Mouse (Mus musculus) hindbrain, embryonic 15.5 days (tissue): Measurements from ENCODE around the gene Eci1. TPM values are rescaled to one million over a fixed set of nuclear protein-coding genes. Genes with fewer than 3 reads are reported as not detected.

Source experiments
- ATAC-seq: fragments of 200-750 bp; cut with Nextera tagmentation; 2 replicates; pipeline ENCODE4 v1.8.0; 2017; ENCODE audit warnings: low read depth, moderate number of reproducible peaks, moderate TSS enrichment; ENCODE audit not compliant: low FRiP score
- H3K27ac ChIP-seq: fragments of 300-500 bp; sonication (generic); replicated peaks from 2 replicates; pipeline ENCODE4 v1.5.1; 2015; ENCODE audit warnings: mild to moderate bottlenecking, inconsistent platforms
- H3K27me3 ChIP-seq: fragments of 300-500 bp; sonication (generic); 2 replicates; pipeline ENCODE4 v1.6.1; 2015; ENCODE audit warnings: control low read depth, inconsistent platforms
- H3K36me3 ChIP-seq: fragments of 300-500 bp; sonication (generic); 2 replicates; pipeline ENCODE4 v1.6.1; 2015; ENCODE audit warnings: control low read depth, inconsistent platforms
- H3K4me1 ChIP-seq: fragments of 300-500 bp; sonication (generic); replicated peaks from 2 replicates; pipeline ENCODE4 v1.6.1; 2015; ENCODE audit warnings: control low read depth, inconsistent platforms
- H3K4me2 ChIP-seq: fragments of 300-500 bp; sonication (generic); 2 replicates; pipeline ENCODE4 v1.6.1; 2015; ENCODE audit warnings: moderate library complexity, mild to moderate bottlenecking, inconsistent platforms
- H3K4me3 ChIP-seq: fragments of 300-500 bp; sonication (generic); 2 replicates; pipeline ENCODE4 v1.5.1; 2015; ENCODE audit warnings: mild to moderate bottlenecking, inconsistent platforms
- H3K9ac ChIP-seq: fragments of 300-500 bp; sonication (generic); 2 replicates; pipeline ENCODE4 v1.6.1; 2015; ENCODE audit warnings: inconsistent platforms
- H3K9me3 ChIP-seq: fragments of 300-500 bp; sonication (generic); 2 replicates; pipeline ENCODE4 v1.6.1; 2016; ENCODE audit warnings: control low read depth, inconsistent platforms
- WGBS: fragments of 180-500 bp; shearing (Covaris S2); methylation state at CpG from one replicate; pipeline ENCODE4 v1.1.7; 2015; 5-methylcytosine and 5-hydroxymethylcytosine counted together
- polyA plus RNA-seq: library from polyadenylated mRNA; unstranded; fragments of >200 nt; fragmentation: Nextera tagmentation; extraction: Ambion mirVana; gene quantifications from 2 replicates; pipeline ENCODE4 v1.2.1, GENCODE M21; 2015

Gene Eci1
- polyA plus RNA-seq, 1 experiment from 2014 or later = 48.0 TPM

DNA sequence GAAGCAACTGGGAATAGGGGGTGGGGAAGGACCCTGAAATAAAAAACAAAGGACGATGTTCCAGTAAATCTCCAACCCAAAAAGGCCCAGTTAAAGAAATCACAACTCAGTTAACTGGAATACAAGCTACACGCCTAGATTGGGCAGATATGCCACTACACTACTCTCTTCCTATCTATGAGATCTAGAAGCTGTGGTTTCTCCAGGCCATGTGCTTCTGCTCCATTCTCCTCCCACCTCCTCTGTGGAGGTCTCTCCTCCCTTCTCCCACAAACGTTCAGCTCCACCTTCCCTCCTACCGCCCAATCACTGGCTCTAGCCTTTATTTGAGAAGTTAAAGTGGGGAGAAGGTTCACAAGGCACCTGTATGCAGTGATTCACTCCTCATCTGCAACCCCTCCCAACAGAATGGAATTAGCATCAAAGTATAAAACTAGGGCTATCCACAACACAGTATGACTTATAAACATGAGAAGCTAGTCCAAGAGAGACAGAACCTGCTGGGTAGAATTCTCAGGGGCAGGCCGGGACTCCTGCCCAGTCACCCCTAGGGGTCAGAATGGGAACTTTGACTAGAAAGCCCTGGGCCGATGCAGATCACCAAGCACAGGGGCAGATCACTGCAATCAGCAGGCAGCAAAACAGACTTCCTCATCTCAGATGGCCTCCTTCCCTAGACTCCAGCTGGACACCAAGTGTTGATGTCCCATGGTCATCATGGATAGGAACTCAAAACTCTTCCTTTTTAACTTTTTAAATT, 37.1 kb downstream of the Eci1 start:
- Histone ChIP-seq H3K4me2 (no peak overlapping the region), H3K36me3 (no peaks in the 10 kb centered on the region), H3K4me3 (no peak overlapping the region), H3K27me3 (no peaks in the 10 kb centered on the region), H3K9me3 (no peaks in the 10 kb centered on the region), H3K4me1 (no peaks in the 10 kb centered on the region), H3K27ac (no peak overlapping the region), H3K9ac (no peak overlapping the region)
- 66% methylated on average over 6 of the region's 6 CpGs for WGBS
- no peak for ATAC-seq

DNA sequence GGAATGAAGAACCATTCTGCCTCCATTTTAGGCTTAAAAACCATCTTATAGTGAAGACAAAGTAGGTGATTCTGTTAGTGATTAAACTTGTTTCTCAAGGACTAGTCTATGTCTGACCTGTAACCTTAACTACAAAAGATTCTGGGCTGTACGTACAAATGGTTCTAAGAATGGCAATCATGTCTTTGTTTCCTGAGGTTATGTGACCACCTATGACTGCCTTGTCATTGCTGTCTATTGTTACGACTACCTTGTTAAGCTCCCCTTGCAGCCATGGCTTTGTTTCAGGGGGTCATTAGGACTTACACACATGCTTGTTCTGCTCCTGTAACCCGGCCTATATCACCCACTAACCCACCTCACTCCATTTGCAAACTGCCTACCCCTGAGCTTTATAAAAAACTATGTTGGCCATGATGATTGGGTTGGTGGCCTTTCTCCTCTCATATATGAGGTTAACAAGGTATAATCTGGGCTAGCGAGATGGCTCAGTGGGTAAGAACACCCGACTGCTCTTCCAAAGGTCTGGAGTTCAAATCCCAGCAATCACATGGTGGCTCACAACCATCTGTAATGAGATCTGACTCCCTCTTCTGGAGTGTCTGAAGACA, 42.3 kb downstream of the Eci1 start:
- ATAC-seq = no peak
- 96% methylated on average over 5 of the region's 5 CpGs for WGBS
- Histone ChIP-seq H3K27me3 (no peaks in the 10 kb centered on the region), H3K9me3 (no peaks in the 10 kb centered on the region), H3K4me3 (no peak overlapping the region), H3K4me2 (no peak overlapping the region), H3K4me1 (peaks cover 26% of the 10 kb centered on the region), H3K9ac (no peak overlapping the region), H3K36me3 (no peaks in the 10 kb centered on the region), H3K27ac (no peak overlapping the region)

DNA sequence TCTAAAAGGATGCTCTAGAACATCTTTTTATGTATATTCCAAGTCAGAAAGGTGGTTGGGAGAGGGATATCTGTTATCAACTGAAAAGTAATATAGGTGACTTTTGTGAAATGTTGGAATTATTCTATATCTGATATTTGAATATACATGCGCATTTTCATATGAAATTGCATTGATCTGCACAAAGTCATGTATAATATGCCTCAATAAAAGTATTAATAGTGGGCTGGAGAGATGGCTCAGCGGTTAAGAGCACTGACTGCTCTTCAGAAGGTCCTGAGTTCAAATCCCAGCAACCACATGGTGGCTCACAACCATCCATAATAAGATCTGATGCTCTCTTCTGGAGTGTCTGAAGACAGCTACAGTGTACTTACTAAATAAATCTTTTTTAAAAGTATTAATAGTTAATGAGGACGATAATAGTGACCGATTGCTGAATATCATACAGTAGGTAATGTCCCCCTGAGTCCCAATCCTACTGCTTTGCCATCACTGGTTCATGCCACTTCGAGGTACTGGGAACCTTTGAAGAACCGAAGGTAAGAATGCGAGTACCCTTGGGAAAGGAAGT, 43.0 kb downstream of the Eci1 start:
- Histone ChIP-seq H3K4me1 (peaks cover 32% of the 10 kb centered on the region), H3K27ac (peak overlapping the region; percentile 92), H3K4me2 (peak overlapping the region; percentile 94), H3K27me3 (no peaks in the 10 kb centered on the region), H3K9ac (peak overlapping the region; percentile 58), H3K4me3 (peak overlapping the region; percentile 89), H3K9me3 (no peaks in the 10 kb centered on the region), H3K36me3 (0 out of 2 replicates have a peak, but pooled peaks cover 5% of the 10 kb centered on the region)
- WGBS = 16% methylated on average over 7 of the region's 7 CpGs
- ATAC-seq = no peak

DNA sequence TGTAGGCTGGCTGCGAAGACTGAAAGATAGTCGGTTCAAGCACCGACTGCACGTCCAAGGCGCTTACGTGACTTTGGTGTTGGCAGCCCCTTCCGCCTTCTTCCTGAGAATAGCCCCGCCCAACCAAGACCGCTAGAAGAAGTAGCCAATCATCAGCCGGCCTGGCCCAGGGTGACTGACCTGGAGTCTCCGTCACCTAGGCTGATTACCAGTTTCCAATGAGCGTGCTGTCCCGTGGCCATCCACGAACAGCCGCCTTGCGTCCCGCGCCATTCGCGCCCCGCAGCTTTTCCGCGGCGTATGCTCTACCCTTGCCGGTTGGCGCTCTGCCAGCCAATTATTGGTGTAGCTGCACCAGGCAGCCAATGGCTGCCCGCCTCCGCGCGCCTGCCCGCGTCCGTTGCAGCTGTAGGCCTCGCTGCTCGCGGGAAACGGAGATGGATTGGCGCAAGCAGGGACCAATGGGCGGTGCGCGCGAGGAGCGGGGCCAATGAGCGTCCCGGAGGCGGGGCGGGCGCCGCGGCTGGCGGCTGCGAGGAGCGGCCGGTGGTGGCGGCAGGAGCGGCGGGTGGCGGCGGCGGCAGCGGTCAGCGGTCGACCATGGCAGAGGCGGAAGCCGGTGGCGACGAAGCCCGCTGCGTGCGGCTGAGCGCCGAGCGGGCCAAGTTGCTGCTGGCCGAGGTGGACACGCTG, 43.6 kb downstream of the Eci1 start, which contains the start of the genes E4f1 and Pgp:
E4f1 (minus strand) TSS at position 404 of the 693 bp plus-strand sequence.
Pgp (plus strand) TSS at position 483 of the 693 bp plus-strand sequence.
- under 1% methylated on average over 65 of the region's 75 CpGs for WGBS
- peaks cover 11% of the 10 kb centered on the region; the same call in 1 of the 2 replicates for H3K36me3 ChIP-seq
- peak within 1 kb of the TSS; percentile 88 for H3K9ac ChIP-seq
- peaks cover 35% of the 10 kb centered on the region for H3K4me1 ChIP-seq
- H3K27ac ChIP-seq = peak within 1 kb of the TSS; percentile 92
- ATAC-seq = peak; percentile 97
- H3K27me3 ChIP-seq = no peaks in the 10 kb centered on the region
- peak within 1 kb of the TSS; percentile 89 for H3K4me3 ChIP-seq
- peak within 1 kb of the TSS; percentile 94 for H3K4me2 ChIP-seq
- H3K9me3 ChIP-seq = no peaks in the 10 kb centered on the region

DNA sequence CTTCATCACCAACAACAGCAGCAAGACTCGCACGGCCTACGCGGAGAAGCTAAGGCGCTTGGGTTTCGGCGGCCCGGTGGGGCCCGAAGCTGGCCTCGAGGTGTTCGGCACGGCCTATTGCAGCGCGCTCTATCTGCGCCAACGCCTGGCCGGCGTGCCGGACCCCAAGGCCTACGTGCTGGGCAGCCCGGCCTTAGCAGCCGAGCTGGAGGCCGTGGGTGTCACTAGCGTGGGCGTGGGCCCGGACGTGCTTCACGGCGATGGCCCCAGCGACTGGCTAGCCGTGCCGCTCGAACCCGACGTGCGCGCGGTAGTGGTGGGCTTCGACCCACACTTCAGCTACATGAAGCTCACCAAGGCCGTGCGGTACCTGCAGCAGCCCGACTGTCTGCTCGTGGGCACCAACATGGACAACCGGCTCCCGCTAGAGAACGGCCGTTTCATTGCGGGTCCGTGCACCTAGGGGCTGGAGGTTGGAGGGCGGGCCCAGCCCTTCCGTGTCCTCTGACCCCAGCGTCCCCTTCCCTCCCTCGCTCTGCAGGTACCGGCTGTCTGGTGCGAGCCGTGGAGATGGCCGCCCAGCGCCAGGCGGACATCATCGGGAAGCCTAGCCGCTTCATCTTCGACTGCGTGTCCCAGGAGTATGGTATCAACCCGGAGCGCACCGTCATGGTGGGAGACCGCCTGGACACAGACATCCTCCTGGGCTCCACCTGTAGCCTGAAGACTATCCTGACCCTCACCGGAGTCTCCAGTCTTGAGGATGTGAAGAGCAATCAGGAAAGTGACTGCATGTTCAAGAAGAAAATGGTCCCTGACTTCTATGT, 44.5 kb downstream of the Eci1 start:
- H3K36me3 ChIP-seq = peaks cover 19% of the 10 kb centered on the region
- peak overlapping the region; percentile 88 for H3K9ac ChIP-seq
- WGBS = under 1% methylated on average over 68 of the region's 68 CpGs
- no peaks in the 10 kb centered on the region for H3K9me3 ChIP-seq
- peaks cover 35% of the 10 kb centered on the region for H3K4me1 ChIP-seq
- peak; percentile 7; the same call in 1 of the 2 replicates for ATAC-seq
- peak overlapping the region; percentile 92 for H3K27ac ChIP-seq
- H3K4me3 ChIP-seq = peak overlapping the region; percentile 89
- H3K4me2 ChIP-seq = peak overlapping the region; percentile 94
- H3K27me3 ChIP-seq = no peaks in the 10 kb centered on the region

DNA sequence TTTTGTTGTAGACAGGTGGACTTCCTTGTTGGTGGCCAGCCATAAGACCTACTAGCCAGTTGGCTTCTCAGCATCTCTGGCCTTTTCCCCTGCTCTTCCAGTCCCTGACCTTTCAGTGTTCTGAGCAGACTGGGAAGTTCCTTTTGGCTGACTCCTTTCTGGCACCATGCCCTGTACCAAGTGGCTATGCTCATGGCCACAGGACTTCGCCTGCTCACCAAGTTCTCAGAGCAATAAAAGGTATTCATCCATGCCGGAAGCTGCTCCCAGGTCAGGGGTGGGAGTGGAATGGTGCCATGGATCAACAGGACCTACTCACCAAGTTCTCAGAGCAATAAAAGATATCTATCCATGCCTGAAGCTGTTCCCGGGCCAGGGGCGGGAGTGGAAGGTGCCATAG, 46.1 kb downstream of the Eci1 start:
- peaks cover 36% of the 10 kb centered on the region for H3K4me1 ChIP-seq
- no peak for ATAC-seq
- WGBS = 81% methylated on average over 4 of the region's 4 CpGs
- no peaks in the 10 kb centered on the region for H3K27me3 ChIP-seq
- H3K4me2 ChIP-seq = peak overlapping the region; percentile 94
- H3K9me3 ChIP-seq = no peaks in the 10 kb centered on the region
- peak overlapping the region; percentile 1; the same call in 1 of the 2 replicates for H3K4me3 ChIP-seq
- H3K9ac ChIP-seq = no peak overlapping the region
- H3K36me3 ChIP-seq = peaks cover 30% of the 10 kb centered on the region
- no peak overlapping the region for H3K27ac ChIP-seq

DNA sequence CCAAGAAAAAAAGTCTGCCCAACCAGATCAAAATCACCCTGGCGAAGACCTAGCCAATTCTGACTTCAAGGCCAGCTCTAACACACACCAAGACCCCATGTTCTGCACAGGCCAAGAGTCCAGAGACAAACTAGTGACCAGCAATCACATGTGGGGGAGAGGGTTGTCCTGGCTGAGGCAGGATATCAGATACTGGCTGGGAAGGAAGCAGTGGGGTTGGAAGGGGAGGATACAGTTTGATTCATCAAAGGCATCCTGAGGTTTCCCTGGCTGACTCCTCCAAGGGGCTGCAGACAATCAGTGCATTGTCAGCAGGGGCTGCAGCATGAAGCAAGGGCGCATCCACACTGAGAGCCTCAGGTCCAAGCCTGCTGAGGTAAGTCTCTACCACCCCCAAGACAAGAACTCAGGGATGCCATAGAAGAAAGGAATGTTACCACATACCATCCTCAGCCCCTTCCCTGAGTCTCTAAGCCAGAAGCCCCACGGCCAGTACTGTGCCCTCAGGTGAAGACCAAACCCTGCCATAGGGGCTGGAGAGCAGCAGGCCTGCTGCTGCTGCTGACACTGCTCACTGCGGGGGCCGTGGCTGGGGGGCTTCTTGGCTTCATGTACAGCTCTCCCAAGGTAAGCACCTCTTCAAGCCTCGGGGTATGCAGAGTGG, 47.3 kb downstream of the Eci1 start, which contains the start of gene Bricd5:
Bricd5 (plus strand) TSS at position 273 of the 664 bp plus-strand sequence.
- Histone ChIP-seq H3K36me3 (peaks cover 30% of the 10 kb centered on the region), H3K4me2 (peak within 1 kb of the TSS; percentile 94), H3K27ac (0 out of 2 replicates have a peak within 1 kb of the TSS, but pooled peaks have one; percentile 25), H3K9ac (no peak within 1 kb of the TSS), H3K4me1 (peaks cover 45% of the 10 kb centered on the region), H3K4me3 (peak within 1 kb of the TSS; percentile 1; the same call in 1 of the 2 replicates), H3K27me3 (no peaks in the 10 kb centered on the region), H3K9me3 (no peaks in the 10 kb centered on the region)
- no peak for ATAC-seq
- WGBS = 79% methylated on average over 6 of the region's 6 CpGs

DNA sequence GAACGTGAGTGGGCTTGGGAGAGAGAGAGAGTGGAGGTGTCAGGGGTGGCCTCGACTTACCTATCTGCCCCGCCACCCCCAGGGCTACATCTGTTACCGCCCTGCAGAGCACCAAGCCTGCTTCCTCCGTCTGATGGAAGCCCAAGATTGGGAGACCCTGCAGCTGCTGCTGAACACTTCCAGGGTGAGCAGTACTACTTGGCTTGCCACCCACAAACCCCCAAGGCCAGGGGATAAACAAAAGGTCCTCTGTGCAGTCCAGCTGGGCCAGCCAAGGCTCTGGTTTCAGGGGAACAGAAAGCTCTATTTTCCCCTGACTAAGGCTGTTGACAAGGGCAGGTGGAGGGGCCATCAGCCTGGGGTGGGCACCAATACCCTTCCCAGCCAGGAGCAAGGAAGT, 48.1 kb downstream of the Eci1 start:
- peaks cover 45% of the 10 kb centered on the region for H3K4me1 ChIP-seq
- 77% methylated on average over 5 of the region's 5 CpGs for WGBS
- H3K9me3 ChIP-seq = no peaks in the 10 kb centered on the region
- H3K27me3 ChIP-seq = no peaks in the 10 kb centered on the region
- H3K27ac ChIP-seq = no peak overlapping the region
- no peak for ATAC-seq
- H3K4me2 ChIP-seq = no peak overlapping the region
- no peak overlapping the region for H3K4me3 ChIP-seq
- peaks cover 30% of the 10 kb centered on the region for H3K36me3 ChIP-seq
- no peak overlapping the region for H3K9ac ChIP-seq

DNA sequence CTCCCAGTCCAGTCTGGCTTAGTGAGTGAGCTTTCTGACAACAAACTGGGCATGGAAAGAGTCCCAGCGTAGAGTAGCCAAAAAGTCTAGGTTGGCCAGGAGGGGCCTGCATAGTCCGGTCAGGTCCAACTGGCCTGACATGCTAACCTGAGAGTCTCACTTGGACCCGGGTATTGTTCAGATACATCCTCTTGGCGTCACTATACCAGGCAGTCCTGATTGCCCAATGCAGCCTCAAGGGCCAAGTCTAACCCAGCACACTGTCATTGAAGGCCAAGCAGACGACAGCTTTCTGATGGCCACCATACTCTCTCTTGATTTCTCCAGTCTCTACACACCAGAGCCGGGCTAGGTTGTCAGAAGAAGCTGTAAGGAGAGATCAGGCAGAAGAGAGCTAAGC, 49.1 kb downstream of the Eci1 start:
- Histone ChIP-seq H3K9ac (no peak overlapping the region), H3K4me2 (no peak overlapping the region), H3K4me1 (peaks cover 54% of the 10 kb centered on the region), H3K9me3 (no peaks in the 10 kb centered on the region), H3K27me3 (no peaks in the 10 kb centered on the region), H3K27ac (no peak overlapping the region), H3K4me3 (no peak overlapping the region), H3K36me3 (peaks cover 30% of the 10 kb centered on the region)
- WGBS = 93% methylated on average over 6 of the region's 6 CpGs
- no peak for ATAC-seq

DNA sequence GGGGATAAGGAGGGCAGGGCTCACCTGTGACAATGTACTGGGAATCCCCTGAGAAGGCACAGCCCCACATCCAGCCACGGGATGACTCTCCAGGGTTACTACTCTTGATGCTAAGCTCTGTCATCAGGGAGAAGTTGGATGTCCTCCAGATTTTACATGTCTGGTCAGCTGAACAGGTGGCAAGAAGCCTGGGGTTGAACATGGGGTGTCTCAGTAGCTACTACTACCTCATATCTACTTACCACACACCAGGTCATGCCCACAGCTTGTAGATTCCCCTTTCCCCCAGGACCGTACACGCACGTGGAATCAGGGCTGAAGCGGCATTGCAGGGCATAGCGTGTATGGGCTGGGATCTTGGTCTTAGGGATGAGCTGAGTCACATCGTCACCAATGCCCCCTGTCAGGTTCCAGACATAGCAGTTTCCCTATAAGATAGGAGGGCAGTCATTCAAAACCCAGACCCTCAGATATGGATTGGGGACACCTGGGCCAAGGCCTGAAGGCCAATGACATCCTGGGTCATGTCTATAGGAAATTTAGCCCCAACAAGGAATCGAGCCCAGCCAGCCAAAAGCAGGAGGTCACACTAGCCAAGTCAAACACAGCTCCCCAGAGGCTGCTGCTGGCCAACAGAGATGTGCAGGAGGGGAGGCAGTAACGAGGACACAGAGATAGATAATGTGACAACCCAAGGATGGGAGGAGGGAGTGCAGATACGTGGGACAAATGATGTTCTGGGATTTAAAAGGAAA, 49.8 kb downstream of the Eci1 start:
- no peak overlapping the region for H3K9ac ChIP-seq
- H3K9me3 ChIP-seq = no peaks in the 10 kb centered on the region
- no peak for ATAC-seq
- H3K4me2 ChIP-seq = no peak overlapping the region
- no peak overlapping the region for H3K4me3 ChIP-seq
- H3K36me3 ChIP-seq = peaks cover 30% of the 10 kb centered on the region
- peaks cover 49% of the 10 kb centered on the region for H3K4me1 ChIP-seq
- no peaks in the 10 kb centered on the region for H3K27me3 ChIP-seq
- 92% methylated on average over 10 of the region's 10 CpGs for WGBS
- no peak overlapping the region for H3K27ac ChIP-seq
